Mouse (Mus musculus): ENCODE data around the gene 1600015I10Rik. TPM values are rescaled to one million over a fixed set of nuclear protein-coding genes. Genes with fewer than 3 reads are reported as not detected.
"Not testable (repeated sequence)": the region's sequence is repeated elsewhere in the genome, so short reads cannot be mapped to it uniquely, and the experiment has no call there.

The 1600015I10Rik gene
- polyA plus RNA-seq (2016; fragmentation: Nextera tagmentation; extraction: Ambion mirVana), result not detected in 2 replicates

GRCm38 (mm10) chr6:48929595-48929994 lies at the start of gene 1600015I10Rik:
TSS of gene 1600015I10Rik (plus strand) at chr6:48929895.
- no peaks in the 10 kb centered on the region for H3K9me3 ChIP-seq
- H3K36me3 ChIP-seq, result no peaks in the 10 kb centered on the region
- 88% methylated on average over 5 of the region's 5 CpGs for WGBS
- no peak within 1 kb of the TSS for H3K4me2 ChIP-seq (replicated peaks)
- no peak for ATAC-seq (ENCODE audit: insufficient number of reproducible peaks, insufficient read depth, low FRiP score, low TSS enrichment)
- no peaks in the 10 kb centered on the region for H3K4me1 ChIP-seq
- no peak within 1 kb of the TSS for H3K9ac ChIP-seq
- no peak within 1 kb of the TSS for H3K27ac ChIP-seq
- H3K27me3 ChIP-seq, result no peaks in the 10 kb centered on the region
- no peak within 1 kb of the TSS for H3K4me3 ChIP-seq

GRCm38 (mm10) chr6:48894203-48894602 lies 35.5 kb upstream of the 1600015I10Rik start:
- WGBS, result 74% methylated on average over 4 of the region's 4 CpGs
- no peaks in the 10 kb centered on the region for H3K4me1 ChIP-seq
- no peak overlapping the region for H3K4me2 ChIP-seq (replicated peaks)
- no peak for ATAC-seq (ENCODE audit: insufficient number of reproducible peaks, insufficient read depth, low FRiP score, low TSS enrichment)
- no peak overlapping the region for H3K27ac ChIP-seq
- no peak overlapping the region for H3K4me3 ChIP-seq
- no peaks in the 10 kb centered on the region for H3K9me3 ChIP-seq
- H3K27me3 ChIP-seq, result no peaks in the 10 kb centered on the region
- H3K36me3 ChIP-seq, result no peaks in the 10 kb centered on the region
- H3K9ac ChIP-seq, result no peak overlapping the region

GRCm38 (mm10) chr6:48894938-48895818 lies 34.5 kb upstream of the 1600015I10Rik start:
- WGBS, result 87% methylated on average over 8 of the region's 8 CpGs
- Histone ChIP-seq H3K27ac (no peak overlapping the region), H3K9ac (no peak overlapping the region), H3K36me3 (no peaks in the 10 kb centered on the region), H3K4me2 (replicated peaks) (no peak overlapping the region), H3K4me1 (no peaks in the 10 kb centered on the region), H3K27me3 (no peaks in the 10 kb centered on the region), H3K4me3 (no peak overlapping the region), H3K9me3 (no peaks in the 10 kb centered on the region)
- no peak for ATAC-seq (ENCODE audit: insufficient number of reproducible peaks, insufficient read depth, low FRiP score, low TSS enrichment)

GRCm38 (mm10) chr6:48895941-48896340 lies 33.8 kb upstream of the 1600015I10Rik start:
- Histone ChIP-seq H3K9me3 (no peaks in the 10 kb centered on the region), H3K36me3 (no peaks in the 10 kb centered on the region), H3K4me2 (replicated peaks) (no peak overlapping the region), H3K4me3 (no peak overlapping the region), H3K27ac (no peak overlapping the region), H3K4me1 (no peaks in the 10 kb centered on the region), H3K9ac (no peak overlapping the region), H3K27me3 (no peaks in the 10 kb centered on the region)
- no peak for ATAC-seq (ENCODE audit: insufficient number of reproducible peaks, insufficient read depth, low FRiP score, low TSS enrichment)
- WGBS, result 85% methylated on average over 5 of the region's 5 CpGs

- WGBS, result 84% methylated on average over 5 of the region's 5 CpGs
- Histone ChIP-seq H3K4me1 (no peaks in the 10 kb centered on the region), H3K9me3 (no peaks in the 10 kb centered on the region), H3K9ac (no peak overlapping the region), H3K4me2 (replicated peaks) (no peak overlapping the region), H3K36me3 (no peaks in the 10 kb centered on the region), H3K4me3 (no peak overlapping the region), H3K27ac (no peak overlapping the region), H3K27me3 (no peaks in the 10 kb centered on the region)
- no peak for ATAC-seq (ENCODE audit: insufficient number of reproducible peaks, insufficient read depth, low FRiP score, low TSS enrichment)
These were observed 32.7 kb upstream of the 1600015I10Rik start for GRCm38 (mm10) chr6:48896956-48897355.

GRCm38 (mm10) chr6:48901316-48901715 lies 28.4 kb upstream of the 1600015I10Rik start:
- not testable (repeated sequence) for H3K36me3 ChIP-seq; H3K9ac ChIP-seq; ATAC-seq (ENCODE audit: insufficient number of reproducible peaks, insufficient read depth, low FRiP score, low TSS enrichment); H3K27me3 ChIP-seq; H3K27ac ChIP-seq; H3K9me3 ChIP-seq; H3K4me2 ChIP-seq (replicated peaks); H3K4me1 ChIP-seq; H3K4me3 ChIP-seq
- WGBS, result 94% methylated on average over 11 of the region's 11 CpGs

GRCm38 (mm10) chr6:48902511-48903406 lies 26.9 kb upstream of the 1600015I10Rik start:
- H3K27ac ChIP-seq, result no peak overlapping the region
- H3K9ac ChIP-seq, result no peak overlapping the region
- H3K4me3 ChIP-seq, result no peak overlapping the region
- H3K4me2 ChIP-seq (replicated peaks), result no peak overlapping the region
- H3K36me3 ChIP-seq, result no peaks in the 10 kb centered on the region
- ATAC-seq (ENCODE audit: insufficient number of reproducible peaks, insufficient read depth, low FRiP score, low TSS enrichment), result no peak
- no peaks in the 10 kb centered on the region for H3K9me3 ChIP-seq
- no peaks in the 10 kb centered on the region for H3K27me3 ChIP-seq
- no peaks in the 10 kb centered on the region for H3K4me1 ChIP-seq
- 85% methylated on average over 17 of the region's 17 CpGs for WGBS

GRCm38 (mm10) chr6:48903437-48903836 lies 26.3 kb upstream of the 1600015I10Rik start:
- H3K27ac ChIP-seq, result no peak overlapping the region
- no peaks in the 10 kb centered on the region for H3K36me3 ChIP-seq
- H3K4me3 ChIP-seq, result no peak overlapping the region
- H3K4me1 ChIP-seq, result no peaks in the 10 kb centered on the region
- no peaks in the 10 kb centered on the region for H3K27me3 ChIP-seq
- no peak overlapping the region for H3K9ac ChIP-seq
- ATAC-seq (ENCODE audit: insufficient number of reproducible peaks, insufficient read depth, low FRiP score, low TSS enrichment), result no peak
- 73% methylated on average over 4 of the region's 4 CpGs for WGBS
- H3K9me3 ChIP-seq, result no peaks in the 10 kb centered on the region
- H3K4me2 ChIP-seq (replicated peaks), result no peak overlapping the region

- H3K36me3 ChIP-seq, result no peaks in the 10 kb centered on the region
- no peaks in the 10 kb centered on the region for H3K27me3 ChIP-seq
- 95% methylated on average over 13 of the region's 13 CpGs for WGBS
- H3K27ac ChIP-seq, result no peak overlapping the region
- no peak overlapping the region for H3K4me3 ChIP-seq
- H3K4me1 ChIP-seq, result no peaks in the 10 kb centered on the region
- no peaks in the 10 kb centered on the region for H3K9me3 ChIP-seq
- no peak for ATAC-seq (ENCODE audit: insufficient number of reproducible peaks, insufficient read depth, low FRiP score, low TSS enrichment)
- H3K4me2 ChIP-seq (replicated peaks), result no peak overlapping the region
- H3K9ac ChIP-seq, result no peak overlapping the region
These were observed 24.1 kb upstream of the 1600015I10Rik start for GRCm38 (mm10) chr6:48905606-48906005.

- Histone ChIP-seq H3K4me2 (replicated peaks) (no peak overlapping the region), H3K9me3 (no peaks in the 10 kb centered on the region), H3K9ac (no peak overlapping the region), H3K27me3 (no peaks in the 10 kb centered on the region), H3K4me3 (no peak overlapping the region), H3K27ac (no peak overlapping the region), H3K4me1 (no peaks in the 10 kb centered on the region), H3K36me3 (no peaks in the 10 kb centered on the region)
- no peak for ATAC-seq (ENCODE audit: insufficient number of reproducible peaks, insufficient read depth, low FRiP score, low TSS enrichment)
- 94% methylated on average over 14 of the region's 14 CpGs for WGBS
These were observed 23.3 kb upstream of the 1600015I10Rik start for GRCm38 (mm10) chr6:48906371-48906770.

- Histone ChIP-seq H3K4me3 (no peak overlapping the region), H3K36me3 (no peaks in the 10 kb centered on the region), H3K4me2 (replicated peaks) (no peak overlapping the region), H3K9ac (no peak overlapping the region), H3K9me3 (no peaks in the 10 kb centered on the region), H3K27ac (no peak overlapping the region), H3K4me1 (no peaks in the 10 kb centered on the region), H3K27me3 (no peaks in the 10 kb centered on the region)
- no peak for ATAC-seq (ENCODE audit: insufficient number of reproducible peaks, insufficient read depth, low FRiP score, low TSS enrichment)
- 77% methylated on average over 1 of the region's 1 CpGs for WGBS
These were observed 20.5 kb upstream of the 1600015I10Rik start for GRCm38 (mm10) chr6:48909229-48909628.

GRCm38 (mm10) chr6:48912033-48912432 lies 17.7 kb upstream of the 1600015I10Rik start:
- Histone ChIP-seq H3K27me3 (no peaks in the 10 kb centered on the region), H3K27ac (no peak overlapping the region), H3K9ac (no peak overlapping the region), H3K9me3 (no peaks in the 10 kb centered on the region), H3K4me3 (no peak overlapping the region), H3K4me1 (no peaks in the 10 kb centered on the region), H3K36me3 (no peaks in the 10 kb centered on the region), H3K4me2 (replicated peaks) (no peak overlapping the region)
- ATAC-seq (ENCODE audit: insufficient number of reproducible peaks, insufficient read depth, low FRiP score, low TSS enrichment), result no peak
- 42% methylated on average over 3 of the region's 3 CpGs for WGBS

All from embryonic facial prominence, embryonic 12.5 days (tissue).